Mouse (Mus musculus) urinary bladder, postnatal 14 days (tissue): ENCODE measurements at regions not wholly inside any gene's neighbourhood (a gene's known extent, or its start where the extent isn't known, plus 50 kb on each side); places are given as distances from the start of the nearest gene placed in this dataset.
"Not testable (repeated sequence)": the region's sequence is repeated elsewhere in the genome, so short reads cannot be mapped to it uniquely, and the experiment has no call there.

Experiments
- DNase-seq: peaks from one replicate; pipeline ENCODE4 v3.0.0; 2021; ENCODE audit warnings: low spot score

DNA sequence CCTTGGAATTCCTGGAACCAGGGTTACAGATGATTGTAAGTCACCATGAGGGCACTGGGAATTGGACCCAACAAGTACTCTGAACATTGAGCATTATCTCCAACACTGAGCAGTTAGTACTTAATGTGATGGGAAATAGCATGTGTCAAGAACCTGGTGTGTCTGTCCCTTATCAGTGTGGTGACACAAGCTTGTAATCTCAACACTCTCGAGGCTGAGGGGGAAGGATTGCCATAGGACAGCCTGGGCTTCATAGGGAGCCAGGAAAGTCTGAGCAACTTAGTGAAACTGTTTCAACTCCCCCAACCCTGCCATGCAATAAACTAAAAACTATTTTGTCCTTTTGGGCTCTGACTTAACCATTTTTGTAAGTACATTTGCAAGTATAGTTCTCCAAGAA lies 100.0 kb downstream of the Wdr20rt start:
- no peak for DNase-seq

- no peak for DNase-seq
These were observed 103.2 kb downstream of the Wdr20rt start for GRCm38 (mm10) chr12:65328532-65328931.

DNA sequence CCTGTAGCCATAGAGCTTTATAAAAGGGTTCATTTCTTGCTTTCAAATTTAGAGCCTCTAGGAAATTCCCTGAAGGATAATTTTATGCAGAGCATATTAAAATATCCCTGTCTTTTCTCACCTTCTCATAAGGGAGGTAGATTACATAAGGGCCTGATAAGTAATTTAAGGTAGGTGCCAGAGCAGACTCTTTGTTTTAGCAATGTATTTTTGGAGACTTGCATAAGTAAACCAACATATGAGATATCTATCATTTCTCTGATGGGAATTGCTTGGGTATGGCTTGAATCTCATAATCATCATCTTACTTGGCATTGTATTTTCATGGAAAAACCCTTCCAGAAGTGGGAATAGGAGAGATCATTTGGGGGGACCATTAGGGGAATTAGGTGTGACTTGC lies 104.4 kb downstream of the Wdr20rt start:
- DNase-seq, result no peak

DNA sequence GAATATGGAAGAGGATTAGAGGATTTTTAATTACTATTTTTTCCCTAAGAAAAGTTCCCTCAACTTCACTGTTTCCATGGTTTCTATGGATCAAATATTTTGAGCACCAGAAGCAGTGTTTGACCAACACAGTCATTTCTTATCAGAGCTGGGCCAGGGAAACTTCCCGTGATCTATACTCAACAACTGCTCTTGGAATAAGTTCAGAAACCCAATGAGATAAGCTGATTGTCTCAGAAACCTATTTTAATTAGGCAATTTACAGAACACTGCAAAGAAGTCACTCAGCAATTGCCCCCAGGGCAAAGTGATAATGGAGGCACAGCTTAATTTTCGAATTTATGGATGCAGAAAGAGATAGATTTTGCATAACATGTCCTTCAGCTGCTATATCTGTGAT lies 114.7 kb downstream of the Wdr20rt start:
- DNase-seq, result no peak

DNA sequence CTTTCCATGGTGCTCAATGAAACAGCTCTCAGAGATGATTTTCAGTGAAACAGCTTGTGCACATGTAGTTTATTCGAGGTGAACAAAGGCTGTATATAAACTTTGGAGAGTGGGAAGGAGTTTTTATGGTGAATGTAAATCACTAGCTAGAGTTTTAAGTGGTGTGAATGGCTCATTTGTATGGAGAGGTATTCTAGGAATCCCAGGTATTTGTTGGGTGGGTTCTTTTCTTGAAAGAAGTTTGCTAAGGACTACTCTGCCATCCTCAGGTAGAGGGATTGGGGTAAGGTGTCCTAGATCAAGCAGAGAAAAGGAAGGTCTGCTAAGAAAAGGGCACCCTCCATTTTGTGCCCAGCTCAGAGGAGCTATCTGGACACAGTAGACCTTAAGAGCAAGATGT lies 121.9 kb downstream of the Wdr20rt start:
- no peak for DNase-seq

- no peak for DNase-seq
These were observed 124.2 kb downstream of the Wdr20rt start for GRCm38 (mm10) chr12:65349535-65349934.

GRCm38 (mm10) chr12:65364179-65364578 lies 138.9 kb downstream of the Wdr20rt start:
- no peak for DNase-seq

DNA sequence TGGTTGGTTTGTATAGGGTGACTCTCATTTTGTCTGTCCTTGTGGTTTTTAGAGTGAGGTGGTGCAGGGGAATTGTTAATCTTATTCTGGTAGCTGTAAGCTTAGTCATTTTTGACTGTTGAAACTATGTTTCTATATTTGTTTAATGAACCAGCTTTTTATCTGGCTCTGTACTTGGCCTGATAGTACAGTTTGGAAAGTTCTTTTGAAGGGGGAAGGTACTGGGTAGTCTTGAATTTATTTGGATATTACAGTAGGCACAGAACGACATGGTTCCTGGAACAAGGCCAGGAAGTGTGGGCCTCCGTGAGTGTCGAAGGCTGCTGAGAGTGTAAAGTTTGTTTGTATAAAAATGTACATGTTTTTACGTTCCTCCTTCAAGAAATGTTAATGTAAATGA lies 142.0 kb downstream of the Wdr20rt start:
- DNase-seq, result no peak

DNA sequence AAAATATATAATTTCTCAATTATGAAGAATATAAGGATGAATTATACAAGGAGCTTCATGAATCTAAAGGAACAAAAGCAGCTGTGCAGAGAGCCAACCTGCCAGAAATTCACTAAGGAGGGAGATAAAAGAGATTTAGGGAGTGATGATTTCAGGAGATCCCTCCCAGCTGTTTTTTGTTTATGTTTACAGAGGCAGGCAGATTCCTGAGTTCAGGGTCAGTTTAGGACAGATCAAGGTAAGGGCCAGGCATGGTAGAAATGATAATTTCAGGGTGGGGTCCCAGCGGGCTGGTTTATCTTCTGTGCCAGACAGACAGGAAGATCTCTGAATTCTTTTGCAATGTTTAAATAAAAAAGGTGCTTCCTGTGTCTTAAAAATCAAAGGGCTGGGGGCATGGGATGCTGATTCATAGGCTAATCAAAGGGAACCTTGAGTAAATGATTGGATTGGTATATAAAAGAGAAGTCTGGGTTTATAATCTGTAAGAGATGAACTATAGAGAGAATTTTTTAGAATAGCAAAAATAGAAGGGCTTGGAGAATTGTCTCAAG lies 142.6 kb downstream of the Wdr20rt start:
- no peak for DNase-seq

GRCm38 (mm10) chr12:65371650-65372049 lies 146.3 kb downstream of the Wdr20rt start:
- no peak for DNase-seq

DNA sequence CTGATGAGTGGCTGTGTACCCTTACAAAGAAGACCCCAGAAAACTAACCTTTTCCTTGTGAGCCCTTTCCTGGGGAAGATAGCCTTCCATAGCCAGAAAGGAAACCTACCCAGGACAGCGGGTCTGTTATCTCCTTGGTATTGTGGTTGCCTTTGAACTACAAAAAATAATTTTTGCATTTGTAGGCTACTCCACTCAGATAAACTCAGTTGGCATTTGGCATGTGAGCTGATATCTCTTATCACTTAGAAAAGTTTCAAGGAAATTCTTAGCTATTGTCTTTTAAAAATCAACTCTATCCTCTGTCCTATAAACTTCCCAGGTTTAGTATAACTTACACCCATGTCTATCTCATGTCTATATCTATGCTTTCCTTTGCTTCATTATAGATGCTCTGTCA lies 154.0 kb downstream of the Wdr20rt start:
- DNase-seq, result no peak

DNA sequence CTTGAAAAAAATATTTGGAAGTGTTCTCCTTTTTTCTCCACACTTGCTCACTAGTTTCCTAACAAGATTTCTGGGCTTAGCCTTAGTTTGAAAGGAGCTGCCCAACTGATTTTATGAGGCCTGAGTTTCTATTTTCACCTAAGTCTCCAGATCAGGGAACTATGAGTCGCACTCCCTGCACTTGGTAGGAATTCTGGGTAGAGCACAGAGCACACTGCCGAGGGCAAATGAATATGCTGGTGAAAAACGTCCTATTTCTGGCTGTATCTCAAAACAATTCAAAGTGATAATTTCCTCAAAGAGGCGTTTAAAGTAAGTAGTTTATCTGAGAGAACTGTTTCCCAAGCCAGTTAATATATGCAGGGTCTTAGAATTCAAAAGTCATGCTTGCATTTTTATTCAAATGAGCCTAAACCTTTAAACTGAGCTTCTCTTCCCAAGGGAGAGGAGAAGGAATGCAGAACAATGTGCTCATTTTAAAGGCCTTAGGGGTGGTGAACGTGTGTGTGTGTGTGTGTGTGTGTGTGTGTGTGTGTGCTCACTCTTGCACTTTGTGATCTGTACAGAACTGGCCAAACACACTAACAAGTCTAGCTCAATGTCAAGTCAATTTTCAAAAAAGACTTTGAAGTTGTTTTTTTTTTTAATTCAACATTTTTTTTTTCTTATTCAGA lies 156.9 kb downstream of the Wdr20rt start:
- no peak for DNase-seq

- DNase-seq, result not testable (repeated sequence)
These were observed 157.5 kb downstream of the Wdr20rt start for GRCm38 (mm10) chr12:65382796-65383195.

- no peak for DNase-seq
These were observed 160.8 kb downstream of the Wdr20rt start for GRCm38 (mm10) chr12:65386005-65386645.

DNA sequence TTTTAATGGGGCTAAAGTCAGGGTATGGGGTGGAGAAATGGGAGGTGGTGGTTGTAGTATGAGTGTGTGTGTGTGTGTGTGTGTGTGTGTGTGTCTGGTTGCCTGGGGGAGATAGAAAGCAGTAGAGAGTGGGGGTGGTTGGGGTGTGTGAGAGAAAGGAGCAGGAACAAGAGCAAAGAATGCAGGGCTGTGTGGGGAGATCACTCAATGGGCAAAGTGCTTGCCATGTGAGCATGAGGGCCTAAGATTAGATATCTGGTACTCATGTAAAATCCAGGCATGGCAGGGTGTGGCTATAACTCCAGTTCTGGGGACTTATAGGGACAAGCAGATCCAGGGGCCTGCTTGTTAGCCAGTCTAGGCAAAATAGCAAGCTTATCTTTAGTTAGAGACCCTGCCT lies 161.7 kb downstream of the Wdr20rt start:
- DNase-seq, result no peak

DNA sequence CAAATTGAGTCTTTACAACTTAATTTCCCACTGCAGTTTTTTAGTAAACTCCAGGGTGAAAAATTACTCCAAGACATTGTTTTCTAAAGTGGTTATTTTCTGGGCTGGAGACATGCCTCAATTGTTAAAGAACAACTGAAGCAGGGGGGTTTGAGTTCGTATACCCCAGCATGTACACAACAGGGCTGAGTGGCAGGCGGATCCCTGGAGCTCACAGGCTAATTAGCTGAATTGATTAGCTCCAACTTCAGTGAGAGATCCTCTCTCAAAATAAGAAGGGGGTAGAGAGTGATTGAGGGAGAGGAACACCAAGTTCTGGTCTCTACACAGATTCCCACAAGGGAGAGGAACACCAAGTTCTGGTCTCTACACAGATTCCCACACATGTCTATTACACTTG lies 164.2 kb downstream of the Wdr20rt start:
- no peak for DNase-seq

GRCm38 (mm10) chr12:65390330-65390729 lies 165.0 kb downstream of the Wdr20rt start:
- DNase-seq, result no peak

DNA sequence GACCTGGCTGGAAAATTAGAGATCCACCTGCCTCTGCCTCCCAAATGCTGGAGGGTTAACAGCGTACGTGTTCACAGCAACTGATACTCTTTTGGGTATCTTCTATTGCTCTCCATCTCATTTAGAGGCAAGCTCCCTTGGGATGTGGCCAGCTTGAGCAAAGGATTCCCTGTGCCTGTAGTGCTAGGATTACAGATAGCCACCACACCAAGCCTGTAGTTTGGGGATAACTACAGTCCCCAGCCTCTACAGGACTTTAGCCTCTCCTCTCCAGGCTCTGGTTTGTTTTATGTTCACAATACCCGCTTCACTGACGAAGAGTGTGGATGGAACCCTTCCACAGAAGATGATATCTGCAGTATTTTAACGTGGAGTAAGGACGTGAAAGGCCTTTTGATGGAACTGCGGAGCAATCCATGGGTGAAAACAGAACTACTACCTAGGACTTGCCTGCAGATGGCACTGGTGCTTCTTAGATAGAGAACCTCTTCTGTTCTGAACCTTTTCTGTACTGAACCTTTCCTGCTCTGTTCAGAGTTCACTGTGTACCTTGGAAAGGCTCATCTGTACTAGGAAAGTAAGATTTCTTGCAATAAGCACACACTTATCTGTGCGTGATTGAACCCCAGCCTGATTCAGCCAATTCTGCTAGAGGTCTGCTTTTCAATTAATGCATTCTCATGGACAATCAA lies 176.6 kb downstream of the Wdr20rt start:
- DNase-seq, result peak; percentile 41

- no peak for DNase-seq
These were observed 177.8 kb downstream of the Wdr20rt start for GRCm38 (mm10) chr12:65403124-65403523.

GRCm38 (mm10) chr12:65413034-65413700 lies 187.8 kb downstream of the Wdr20rt start:
- DNase-seq, result no peak

- DNase-seq, result no peak
These were observed 189.1 kb downstream of the Wdr20rt start for GRCm38 (mm10) chr12:65414393-65414792.

DNA sequence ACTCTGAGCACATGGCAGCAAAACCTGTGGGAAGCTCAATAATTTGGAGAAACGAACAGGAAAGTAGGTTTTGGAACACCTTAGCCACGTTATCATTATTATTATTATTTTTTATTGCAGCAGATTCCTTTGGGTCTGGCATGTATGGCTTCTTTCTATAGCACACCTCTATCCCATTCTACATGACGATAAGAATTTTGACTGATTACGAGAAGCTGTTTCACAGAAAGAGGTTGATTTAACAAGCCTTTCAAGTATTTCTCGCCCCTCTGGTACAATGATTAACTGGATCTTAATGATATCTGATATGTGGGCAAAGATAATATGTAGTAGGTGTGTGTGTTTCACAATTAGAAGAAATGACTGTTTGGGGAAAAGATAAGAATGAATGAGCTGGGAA lies 191.6 kb downstream of the Wdr20rt start:
- DNase-seq, result no peak

DNA sequence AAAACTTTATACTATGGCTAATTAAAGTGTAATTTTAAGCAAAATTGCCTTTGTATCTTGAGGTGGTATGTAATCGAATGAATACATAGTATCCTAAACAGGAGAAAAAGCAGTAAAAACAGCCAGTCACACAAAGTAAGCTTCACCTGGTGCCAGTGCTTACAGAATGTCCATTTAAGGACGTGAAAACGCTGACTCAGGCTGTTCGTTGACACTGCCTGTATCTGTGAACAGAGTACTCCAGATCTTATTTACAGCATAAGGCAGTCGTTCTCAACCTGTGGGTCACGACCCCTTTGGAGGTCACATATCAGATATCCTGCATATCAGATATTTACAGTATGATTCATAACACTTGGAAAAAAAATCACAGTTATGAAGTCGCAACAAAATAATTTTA lies 194.8 kb downstream of the Wdr20rt start:
- no peak for DNase-seq
